Mouse (Mus musculus) gastrocnemius, adult 18-20 months (tissue): ENCODE data around the gene Rap1gds1. TPM values are rescaled to one million over a fixed set of nuclear protein-coding genes. Genes with fewer than 3 reads are reported as not detected.

Experiments used
- DNase-seq: peaks from one replicate; pipeline ENCODE4 v3.0.0; 2021; ENCODE audit warnings: low spot score
- total RNA-seq, 2 experiments: library from RNA; stranded (reverse); gene quantifications; 2 replicates each; pipeline ENCODE4 v1.2.3; 2021

The Rap1gds1 gene
- total RNA-seq, 2 experiments from 2014 or later = 35.9 to 38.6 TPM

- no peak for DNase-seq
Measured at GRCm38 (mm10) chr3:138881725-138882347, 193.2 kb downstream of the Rap1gds1 start.

DNA sequence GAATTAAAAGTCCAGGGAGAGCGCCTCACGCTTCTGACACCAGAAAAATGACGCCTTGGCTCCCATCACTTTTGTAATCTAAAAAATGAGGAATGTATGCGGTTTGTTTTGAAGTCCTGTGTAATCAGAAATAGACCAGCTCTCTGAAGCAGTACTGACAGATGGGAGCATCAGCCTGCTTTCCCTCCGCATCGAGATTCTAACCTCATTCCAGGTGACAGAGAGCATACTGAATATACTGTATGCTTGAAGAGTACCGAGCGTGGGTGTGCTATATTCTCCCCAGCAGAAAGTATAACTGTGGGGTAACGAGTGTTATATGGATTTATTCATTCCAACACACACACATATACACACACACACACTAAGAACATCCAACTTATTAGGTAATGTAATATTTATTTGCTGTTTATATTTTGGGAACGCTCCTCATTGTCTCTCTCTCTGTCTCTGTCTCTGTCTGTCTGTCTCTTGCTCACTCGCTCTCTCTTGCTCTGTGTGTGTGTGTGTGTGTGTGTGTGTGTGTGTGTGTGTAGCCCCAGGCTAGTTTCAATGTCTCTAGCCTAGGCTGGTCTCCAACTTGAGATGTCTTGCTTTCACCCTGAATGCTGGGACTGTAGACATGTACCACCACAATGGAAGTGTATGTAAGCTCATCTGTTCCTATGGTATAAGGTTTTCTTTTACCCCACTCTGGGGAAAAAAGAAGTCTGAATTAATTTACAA lies 193.8 kb downstream of the Rap1gds1 start:
- DNase-seq = no peak

- DNase-seq = no peak
Measured at GRCm38 (mm10) chr3:138877741-138878140, 197.3 kb downstream of the Rap1gds1 start.

DNA sequence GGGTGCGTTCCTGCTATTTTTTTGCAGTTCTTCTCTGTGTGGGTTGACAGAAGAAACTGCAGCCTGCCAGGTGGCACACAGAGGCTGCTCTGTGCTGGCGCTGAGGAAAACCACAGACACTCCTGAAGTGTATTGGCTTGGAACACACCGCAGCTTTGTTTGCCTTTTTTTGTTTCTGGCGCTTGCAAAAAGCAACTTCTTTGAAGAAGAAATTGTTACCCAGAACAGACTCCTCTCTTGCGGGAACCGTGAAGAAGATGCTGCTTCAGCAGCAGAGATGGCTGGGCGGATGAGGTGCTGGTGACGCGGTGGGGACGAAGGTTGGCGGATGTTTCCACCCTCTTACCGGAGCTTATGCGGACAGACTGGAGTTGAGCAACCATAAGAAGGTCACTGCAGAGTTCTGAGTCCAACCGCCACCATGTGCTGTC lies 198.1 kb downstream of the Rap1gds1 start:
- no peak for DNase-seq

DNA sequence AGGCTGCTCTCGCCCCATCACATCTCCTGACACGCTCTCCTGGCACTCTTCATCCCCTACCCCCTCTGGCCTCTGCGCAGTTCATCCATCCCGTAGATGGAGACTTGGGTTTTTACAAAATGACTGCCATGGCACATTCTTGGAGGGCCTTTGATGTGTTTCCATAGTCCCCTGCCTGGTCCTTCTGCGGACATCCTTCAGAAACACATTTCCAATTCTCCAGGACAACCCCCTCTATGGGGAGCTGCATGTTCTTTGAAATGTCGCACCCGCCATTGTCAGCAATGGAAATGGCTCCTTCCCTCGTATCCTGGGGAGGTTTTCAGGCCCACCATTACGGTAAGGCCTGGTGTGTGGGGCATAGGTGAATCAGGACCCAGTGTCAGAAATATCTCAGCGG lies 198.6 kb downstream of the Rap1gds1 start:
- DNase-seq = no peak

DNA sequence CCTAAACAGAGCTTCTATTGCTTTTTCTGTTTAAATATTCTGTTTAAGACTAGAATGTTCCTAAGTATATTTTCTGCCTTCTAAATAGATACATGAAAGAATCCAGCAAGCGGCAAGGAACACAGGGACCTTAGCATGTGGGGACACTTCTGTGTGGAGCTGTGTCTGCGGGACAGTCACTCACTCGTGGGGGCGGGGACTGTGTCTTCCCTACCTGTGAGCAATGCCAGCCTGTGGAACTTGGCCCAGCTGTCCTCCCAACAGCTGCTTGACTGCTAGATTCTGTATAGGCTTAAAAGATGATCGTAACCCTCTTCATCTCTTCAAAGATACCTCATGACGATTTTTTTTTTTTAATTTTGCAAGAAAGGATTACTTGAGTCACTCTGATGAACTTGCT lies 199.1 kb downstream of the Rap1gds1 start:
- no peak for DNase-seq

Other genes with a start within 250 kb of the Rap1gds1 start
- not detected for gene Stpg2, start 130.5 kb upstream of the Rap1gds1 start, total RNA-seq